Mouse (Mus musculus) brain, embryonic 14.5 days (tissue): ENCODE data around the gene Sim2.

ENCODE experiments used
- CTCF ChIP-seq: fragments of 200-500 bp; IDR thresholded peaks from 2 replicates; pipeline ENCODE4 v1.5.1; 2012; ENCODE audit warnings: inconsistent platforms, mild to moderate bottlenecking, moderate library complexity, borderline replicate concordance; ENCODE audit not compliant: insufficient read depth, insufficient read length; ENCODE audit errors: extremely low read depth
- POLR2A ChIP-seq: fragments of 200-500 bp; IDR thresholded peaks from 2 replicates; pipeline ENCODE4 v1.6.1; 2012; ENCODE audit warnings: mild to moderate bottlenecking, inconsistent platforms, borderline replicate concordance; ENCODE audit not compliant: poor library complexity, insufficient read depth, insufficient read length, severe bottlenecking; ENCODE audit errors: extremely low read depth

GRCm38 (mm10) chr16:94086701-94087569 lies 2.2 kb downstream of the Sim2 start:
- TF ChIP-seq POLR2A: no peak
- no peak for TF ChIP-seq CTCF
